Mouse (Mus musculus) left cerebral cortex, postnatal 10 days (tissue): ENCODE results near the gene Gpc5. TPM values are rescaled to one million over a fixed set of nuclear protein-coding genes. Genes with fewer than 3 reads are reported as not detected.

Source experiments
- DNase-seq, 2 experiments: peaks; one replicate each; pipeline ENCODE4 v3.0.0; 2021 to 2022; ENCODE audit warnings: low spot score in 2 of 2, mixed read lengths in 1 of 2; ENCODE audit errors: extremely low spot score in 1 of 2
- intact Hi-C: fragments of 180-260 bp; cut with DNase I; formaldehyde crosslinking; loops from one replicate; pipeline ENCODE4 v1.15.1; 2025
- total RNA-seq, 2 experiments: library from RNA; stranded (reverse); gene quantifications; 2 replicates each; pipeline ENCODE4 v1.2.3; 2021

Gene Gpc5
- total RNA-seq, 2 experiments from 2014 or later, result 37.9 to 45.4 TPM

DNA sequence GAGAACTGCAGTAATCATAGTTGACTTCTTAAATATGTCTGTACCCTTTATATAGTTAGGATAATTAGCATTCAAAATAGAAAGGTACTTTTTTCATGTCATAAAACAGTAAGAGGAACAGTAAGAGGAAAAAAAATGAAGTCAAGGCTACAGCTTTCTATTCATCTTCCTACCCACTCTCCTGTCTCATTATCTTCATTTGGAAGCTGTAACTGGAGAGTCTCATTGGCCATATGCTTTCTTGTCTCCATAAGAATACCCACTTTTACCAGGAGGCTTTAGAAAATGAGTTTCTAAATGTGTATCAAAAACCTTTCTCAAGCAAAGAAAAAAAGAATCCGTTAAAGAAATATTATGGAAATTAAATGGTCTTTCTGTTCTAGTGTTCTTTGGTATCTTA is 541.3 kb downstream of the Gpc5 start:
- intact Hi-C loops, result no loop called here

DNA sequence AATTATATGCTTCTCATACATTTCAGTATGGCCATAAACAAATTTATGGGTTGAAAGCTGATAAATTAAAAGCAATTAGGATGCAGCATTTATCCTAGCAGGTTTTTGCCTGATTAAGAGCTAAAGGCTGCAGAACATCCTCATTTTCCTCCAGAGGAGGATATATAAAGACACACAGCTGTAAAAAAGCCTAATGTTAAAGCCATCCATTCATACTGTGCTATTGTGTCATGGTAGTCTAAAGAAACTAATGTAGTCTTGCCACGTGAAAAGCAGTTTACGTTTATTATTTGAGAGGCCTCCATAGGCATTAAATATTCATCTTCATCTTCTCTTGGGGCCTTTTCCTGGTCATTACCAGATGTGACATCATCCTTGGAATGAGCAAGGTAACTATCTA is 587.9 kb downstream of the Gpc5 start:
- no peak for DNase-seq
- intact Hi-C loops, result no loop called here

More for the DNA sequence above, 541.3 kb downstream of the Gpc5 start:
- no peak for DNase-seq

DNA sequence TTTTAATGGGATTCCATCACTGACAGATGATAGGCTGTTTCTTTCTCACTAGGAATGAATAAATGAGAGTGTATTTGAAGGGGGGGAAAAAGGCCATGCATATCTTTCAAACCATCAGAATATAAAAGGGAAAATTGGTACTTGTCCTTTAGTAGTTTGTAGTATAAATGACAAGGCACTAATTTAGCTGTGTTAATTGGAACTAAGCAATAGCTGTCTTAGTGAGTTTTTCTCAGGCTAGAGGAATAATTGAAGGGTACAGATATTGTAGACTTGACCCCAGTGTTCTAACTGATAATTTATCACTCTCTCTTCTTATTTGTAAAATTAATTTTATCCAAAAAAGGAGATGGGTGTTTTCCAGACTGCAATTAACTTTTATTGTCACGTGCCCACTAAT is 654.0 kb downstream of the Gpc5 start:
- DNase-seq, result no peak
- intact Hi-C loops, result no loop called here

DNA sequence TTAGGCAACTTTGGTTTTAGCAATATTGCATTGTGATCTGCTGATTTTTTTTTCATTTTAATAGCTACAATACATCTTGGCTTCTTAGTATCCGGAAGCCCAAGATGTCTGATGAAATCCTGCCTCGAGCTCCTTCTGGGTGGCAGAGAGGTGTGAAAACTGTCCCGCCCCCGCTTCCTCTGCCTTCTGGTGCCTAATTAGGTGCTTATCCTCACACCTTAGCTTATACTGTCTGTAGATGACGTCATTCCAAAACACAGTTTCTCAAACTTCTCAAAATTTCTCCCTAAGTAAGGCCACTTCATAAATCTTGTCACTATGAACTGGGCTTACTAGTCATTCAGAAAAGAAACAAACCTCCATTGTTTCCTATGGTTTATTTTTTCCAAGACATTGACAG is 668.2 kb downstream of the Gpc5 start:
- intact Hi-C loops, result no loop called here
- peak; percentile 5 to 33 for DNase-seq

DNA sequence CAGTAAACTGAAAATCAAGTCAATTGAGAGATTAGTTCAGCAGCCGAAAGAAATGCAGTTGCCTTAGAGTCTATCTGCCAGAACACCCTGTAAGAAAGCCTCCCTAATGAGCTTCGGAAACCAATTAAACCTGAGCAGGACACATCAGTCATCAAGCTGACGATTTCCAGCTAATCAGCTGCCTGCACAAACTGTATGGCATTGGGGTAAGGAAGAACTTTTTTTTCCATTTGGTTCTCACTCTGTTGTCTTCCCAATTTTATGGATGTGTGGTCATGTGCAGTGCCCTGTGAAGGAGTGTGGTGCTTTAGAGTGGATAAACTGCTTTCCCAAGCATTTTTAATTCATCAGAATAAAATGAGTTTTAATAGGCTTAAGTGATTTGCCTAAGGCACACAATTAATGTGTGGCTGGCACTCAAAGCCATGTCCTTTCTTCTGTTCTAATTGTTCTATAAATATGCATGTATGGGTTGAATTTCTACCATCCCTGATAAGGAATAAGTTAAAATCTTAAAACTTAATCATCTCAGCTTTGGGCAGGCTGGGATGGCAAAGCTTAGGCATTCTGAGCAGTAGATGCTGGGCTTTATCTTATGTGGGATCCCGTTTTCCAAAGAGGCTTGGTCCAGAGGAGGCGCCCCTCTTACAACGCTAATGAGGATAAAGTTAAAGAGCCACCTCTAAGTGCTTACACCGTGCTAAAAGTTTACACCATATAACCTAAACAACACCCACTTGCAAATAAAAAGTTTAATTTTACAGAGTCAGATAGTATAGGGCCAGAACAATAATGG is 687.6 kb downstream of the Gpc5 start:
- no peak for DNase-seq
- intact Hi-C loops, result no loop called here

DNA sequence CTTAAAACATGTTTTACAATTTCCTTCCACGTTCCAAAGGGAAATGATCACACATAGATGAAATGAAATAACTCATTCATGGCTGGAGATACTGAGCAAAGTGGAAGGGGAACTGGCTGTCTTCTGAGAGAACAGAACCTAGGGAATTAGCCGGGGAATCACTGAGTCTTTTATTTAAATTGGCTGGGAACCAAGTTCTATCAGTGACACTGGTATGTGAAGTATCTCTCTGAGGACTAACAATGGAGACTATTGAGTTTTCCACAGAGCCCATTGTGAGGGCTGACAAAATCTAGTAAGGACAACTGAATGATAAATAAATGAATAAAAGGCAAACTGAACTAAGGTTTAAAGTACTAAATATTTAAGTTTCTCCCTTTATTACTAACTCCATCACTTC is 712.7 kb downstream of the Gpc5 start:
- no peak for DNase-seq

DNA sequence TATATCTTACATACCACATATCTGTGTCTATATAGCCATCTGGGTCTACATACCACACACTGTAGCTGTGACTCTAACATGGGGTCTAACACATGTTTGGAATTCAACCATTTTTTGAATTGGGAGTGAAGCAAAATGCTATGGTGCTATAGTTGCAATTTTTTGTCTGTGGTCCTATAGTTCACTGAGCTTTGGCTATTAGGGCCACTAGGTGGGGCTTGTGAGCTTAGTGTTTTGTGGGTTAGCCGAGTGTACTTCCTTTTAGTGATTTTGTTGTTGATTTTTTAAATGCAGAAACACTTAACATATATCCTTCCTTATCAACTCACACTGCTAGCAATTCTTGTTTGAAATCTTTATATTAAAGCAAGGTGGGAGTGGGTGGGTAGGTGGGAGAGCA is 727.0 kb downstream of the Gpc5 start:
- DNase-seq, result no peak
- intact Hi-C loops, result no loop called here

More for the DNA sequence above, 712.7 kb downstream of the Gpc5 start:
- intact Hi-C loops, result no loop called here

DNA sequence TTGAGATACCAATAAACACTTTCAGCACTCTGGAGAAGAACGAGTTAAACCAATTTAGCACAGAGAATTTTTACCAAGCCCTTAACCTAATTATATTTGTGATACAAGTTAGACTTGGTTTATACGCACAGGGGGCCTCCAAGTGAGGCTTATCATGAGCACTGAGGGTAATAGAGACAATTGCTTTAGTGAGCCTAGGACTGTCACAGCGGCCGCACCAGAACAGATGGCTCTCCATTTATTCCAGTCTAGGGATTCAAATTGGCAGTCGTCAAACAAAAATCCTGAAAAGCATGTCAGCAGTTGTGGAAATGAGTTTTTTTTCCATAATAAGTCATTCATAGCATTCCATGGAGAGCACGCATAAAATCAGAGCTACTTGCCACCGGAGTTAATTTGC is 729.6 kb downstream of the Gpc5 start:
- DNase-seq, result no peak
- intact Hi-C loops, result no loop called here

DNA sequence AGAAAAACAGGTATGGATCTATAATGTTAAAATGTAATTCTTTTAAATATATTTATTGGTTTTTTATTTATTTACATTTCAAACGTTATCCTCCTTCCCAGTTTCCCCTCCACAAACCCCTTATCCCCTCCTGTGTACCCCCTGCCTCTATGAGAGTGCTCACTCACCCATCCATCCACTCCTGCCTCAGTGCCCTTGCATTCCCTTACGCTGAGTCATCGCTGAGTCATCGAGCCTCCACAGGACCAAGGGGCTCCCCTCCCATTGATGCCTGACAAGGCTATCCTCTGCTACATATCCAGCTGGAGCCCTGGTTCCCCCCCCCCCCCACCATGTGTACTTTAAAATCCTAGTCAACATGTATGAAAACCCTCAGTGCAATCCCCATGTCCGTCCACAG is 738.5 kb downstream of the Gpc5 start:
- intact Hi-C loops, result loop anchor here (10.0 kb wide), 1 partner anchor 1094 kb away; the partner anchor contains the start of gene Gpc6
- DNase-seq, result no peak

DNA sequence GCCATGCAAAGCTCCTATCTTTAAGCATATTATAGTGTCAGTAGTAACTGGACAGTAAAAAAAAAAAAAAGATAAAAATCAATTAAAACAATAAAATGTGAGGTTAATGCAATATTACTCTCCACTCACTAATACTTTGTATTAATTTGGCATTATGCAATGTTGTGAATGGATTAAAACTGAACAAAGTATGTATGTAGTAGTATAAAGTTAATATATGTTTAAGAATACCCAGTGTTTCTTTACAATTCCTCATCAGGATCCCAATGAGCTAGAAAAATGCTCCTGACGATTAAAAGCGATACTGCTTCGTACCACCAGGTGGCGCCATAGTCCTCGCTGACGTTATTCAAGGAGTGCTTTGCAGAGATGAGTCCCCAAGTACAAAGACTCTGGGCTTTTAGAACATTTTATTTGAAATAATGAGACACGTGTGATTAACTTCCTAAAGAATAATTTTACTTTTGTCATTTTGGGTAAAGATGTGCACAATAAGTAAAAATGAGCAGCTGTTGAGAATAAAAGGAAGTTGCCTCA is 739.3 kb downstream of the Gpc5 start:
- intact Hi-C loops, result loop anchor here (10.0 kb wide), 1 partner anchor 1094 kb away; the partner anchor contains the start of gene Gpc6

DNA sequence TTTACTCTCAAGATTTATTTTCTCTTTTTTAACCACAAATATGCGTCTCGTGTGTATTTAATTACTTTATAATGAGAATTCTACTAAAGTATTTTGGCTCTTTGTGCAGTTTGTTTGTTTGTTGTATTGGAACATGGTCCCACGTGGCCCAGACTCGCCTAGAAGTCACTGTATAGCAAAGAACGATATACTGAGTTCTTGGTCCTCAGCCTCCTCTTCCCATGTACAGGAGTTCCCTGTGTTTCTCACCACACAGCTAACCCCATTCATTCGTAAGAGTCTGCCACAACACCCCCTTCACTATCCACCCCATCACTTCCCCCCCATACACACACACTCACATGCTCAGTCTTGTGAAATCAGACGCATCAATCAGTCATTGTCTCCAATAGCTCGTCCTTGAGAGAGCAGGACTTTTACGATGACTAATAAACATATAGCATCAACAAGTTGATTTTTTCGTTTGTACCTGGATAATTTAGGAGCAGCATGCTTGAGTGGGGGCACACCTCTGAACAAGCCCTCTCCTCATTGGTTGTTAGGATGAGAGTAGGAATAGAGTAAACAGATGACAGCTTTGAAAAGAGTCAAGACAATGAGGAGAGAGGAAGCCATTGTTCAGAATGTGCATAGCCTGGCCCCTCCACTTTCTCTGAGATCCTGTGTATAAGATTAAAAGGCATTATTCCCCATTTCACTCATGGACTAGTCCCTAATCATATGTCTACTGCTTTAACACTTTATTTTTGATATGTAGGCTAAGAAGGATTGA is 740.0 kb downstream of the Gpc5 start:
- DNase-seq, result no peak
- intact Hi-C loops, result loop anchor here (10.0 kb wide), 1 partner anchor 1093 kb away; the partner anchor contains the start of gene Gpc6

More for the DNA sequence above, 739.3 kb downstream of the Gpc5 start:
- DNase-seq, result peak; percentile 68 to 84

DNA sequence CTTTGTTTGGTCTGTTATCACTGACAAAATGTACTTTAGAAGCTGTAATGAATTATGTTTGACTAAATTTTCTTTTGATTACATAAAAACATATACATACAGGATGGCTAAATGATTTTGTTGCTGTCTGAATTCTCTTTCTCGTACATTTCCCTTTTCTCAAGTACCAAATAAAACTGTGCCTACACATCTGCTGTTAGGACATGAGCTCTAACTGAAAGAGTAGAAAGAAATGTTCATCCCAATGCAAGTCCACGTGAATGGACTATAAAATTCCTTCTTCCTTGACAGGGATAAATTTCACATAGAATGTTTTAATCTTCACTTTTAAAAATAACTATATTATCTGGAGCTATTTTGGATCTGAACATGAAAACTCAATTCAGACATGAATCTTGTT is 751.8 kb downstream of the Gpc5 start:
- intact Hi-C loops, result no loop called here
- no peak for DNase-seq

DNA sequence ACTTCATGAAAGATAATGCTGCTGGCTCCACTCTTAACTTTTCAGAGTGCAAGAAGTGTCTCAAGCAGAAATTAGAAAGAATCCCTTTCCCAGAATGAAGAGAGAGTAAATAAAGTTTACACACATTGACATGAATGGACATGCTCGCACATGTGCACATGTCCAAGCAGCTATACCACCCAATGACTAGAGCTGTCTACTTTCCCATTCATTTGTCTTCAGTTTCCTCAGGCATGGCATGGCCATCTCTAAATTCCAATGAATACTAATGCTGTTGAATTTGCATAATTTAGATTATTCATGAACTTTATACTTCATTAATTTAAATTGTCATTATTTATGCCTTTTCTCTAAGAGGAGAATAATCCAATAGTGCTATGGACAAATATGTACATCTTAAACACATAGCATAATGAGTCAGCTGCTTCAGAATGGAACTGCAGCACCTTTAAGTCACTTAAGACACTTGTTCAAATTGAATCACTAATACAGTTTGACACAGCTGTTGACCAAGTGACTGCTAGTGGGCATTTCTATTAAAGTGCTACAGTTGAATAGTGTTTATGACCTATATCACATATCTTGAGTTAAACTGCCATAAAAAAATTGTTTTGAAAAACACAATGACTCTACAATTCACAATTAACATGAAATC is 752.9 kb downstream of the Gpc5 start:
- DNase-seq, result no peak
- intact Hi-C loops, result no loop called here

DNA sequence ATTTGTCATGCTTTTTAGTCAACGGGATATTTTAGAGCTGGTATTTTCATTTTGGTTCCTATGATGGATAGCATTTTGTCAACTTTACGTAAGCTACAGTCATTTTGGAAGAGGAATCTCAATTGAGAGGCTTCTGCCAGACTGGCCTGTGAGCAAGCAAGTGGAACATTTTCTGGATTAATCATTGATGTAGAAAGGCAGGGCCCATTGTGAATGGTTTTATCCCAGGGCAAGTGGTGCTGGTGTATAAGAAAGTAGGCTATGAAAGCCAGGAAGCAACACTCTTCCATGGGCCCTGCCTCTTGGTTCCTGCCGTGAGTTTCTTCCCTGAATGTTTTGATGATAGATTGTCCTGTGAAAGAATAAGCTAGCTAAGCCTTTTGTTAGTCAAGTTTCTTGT is 777.1 kb downstream of the Gpc5 start:
- intact Hi-C loops, result no loop called here
- DNase-seq, result no peak

DNA sequence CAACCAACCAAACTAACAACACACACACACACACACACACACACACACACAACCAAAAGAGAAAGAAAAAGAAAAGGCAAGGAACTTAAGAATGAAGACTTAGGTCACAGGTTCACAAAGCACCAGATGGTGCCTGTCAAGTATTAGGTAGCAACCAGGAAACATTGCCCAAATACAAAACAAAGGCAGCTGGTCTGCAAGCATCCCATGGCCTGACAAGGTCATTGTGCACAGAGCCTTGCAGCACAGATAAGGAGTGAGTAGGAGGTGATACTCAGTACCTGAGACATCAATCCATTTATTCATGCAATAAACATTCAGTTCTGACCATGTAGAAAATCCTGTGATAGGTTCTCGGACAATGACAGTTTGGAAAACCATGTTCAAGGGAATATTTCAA is 884.0 kb downstream of the Gpc5 start:
- intact Hi-C loops, result no loop called here
- DNase-seq, result no peak

DNA sequence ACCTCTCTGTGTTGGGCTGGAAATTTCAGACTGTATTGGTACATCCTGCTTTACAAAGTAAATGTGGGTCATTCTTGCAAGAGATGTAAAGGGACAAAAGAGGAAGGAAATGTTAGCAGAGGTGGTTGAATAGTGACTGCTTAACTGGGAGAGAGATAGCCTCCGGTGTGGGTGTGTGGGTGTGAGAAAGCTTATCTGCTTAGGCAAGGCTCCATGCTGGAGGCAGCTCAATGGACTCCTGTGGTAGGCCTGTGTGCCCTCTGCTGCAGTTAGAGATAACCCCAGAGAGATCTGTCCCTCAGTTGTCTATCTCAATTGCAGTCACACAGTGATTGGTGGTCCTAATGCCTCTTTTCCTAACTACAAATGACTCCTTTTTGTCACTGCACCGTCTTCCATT is 887.2 kb downstream of the Gpc5 start:
- no peak for DNase-seq
- intact Hi-C loops, result no loop called here

DNA sequence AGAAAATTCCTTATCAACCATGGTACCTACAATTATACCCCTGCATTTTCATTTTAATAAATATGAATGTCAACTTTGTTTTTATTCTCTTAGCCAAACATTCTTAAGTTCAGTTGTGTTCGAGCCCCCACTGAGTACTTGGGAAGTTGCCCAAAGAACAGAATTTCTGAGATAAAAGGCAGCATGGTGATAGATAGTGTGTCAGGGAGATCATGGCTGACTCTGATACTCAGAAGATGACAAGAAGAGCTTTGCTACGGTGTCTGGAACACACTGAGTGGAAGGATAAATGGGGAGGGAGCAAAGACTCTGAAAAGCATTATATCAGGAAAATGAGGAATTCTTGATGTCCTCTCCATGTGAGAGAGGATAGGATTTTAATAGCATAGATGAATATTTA is 898.7 kb downstream of the Gpc5 start:
- no peak for DNase-seq
- intact Hi-C loops, result no loop called here

DNA sequence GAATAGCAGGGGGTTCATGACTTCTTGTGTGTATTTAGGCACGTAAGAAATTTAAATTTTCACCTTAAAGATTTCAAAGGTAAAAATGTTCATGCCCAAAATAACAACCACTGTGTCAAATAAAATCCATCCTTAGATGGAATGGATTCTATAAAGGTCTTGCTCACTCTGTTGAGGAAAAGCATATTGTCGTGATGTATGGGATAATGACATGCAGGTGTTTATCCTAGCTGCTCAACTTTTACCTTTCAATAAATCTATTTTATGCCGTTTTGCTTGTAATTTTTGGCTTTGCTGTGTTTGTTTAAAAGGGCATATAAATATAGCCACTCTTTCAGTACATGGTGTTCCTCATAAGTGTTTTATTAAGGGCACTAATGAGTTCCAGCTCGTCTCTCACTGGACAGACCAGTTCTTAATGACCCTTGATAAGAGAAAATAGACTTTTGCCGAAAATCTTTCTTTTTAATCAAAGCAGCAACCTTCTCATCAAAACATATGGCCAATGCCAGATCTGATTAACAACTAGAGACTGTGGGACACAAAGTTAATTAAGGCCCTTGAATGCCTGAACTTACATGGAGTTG is 901.6 kb downstream of the Gpc5 start:
- no peak for DNase-seq
- intact Hi-C loops, result no loop called here

DNA sequence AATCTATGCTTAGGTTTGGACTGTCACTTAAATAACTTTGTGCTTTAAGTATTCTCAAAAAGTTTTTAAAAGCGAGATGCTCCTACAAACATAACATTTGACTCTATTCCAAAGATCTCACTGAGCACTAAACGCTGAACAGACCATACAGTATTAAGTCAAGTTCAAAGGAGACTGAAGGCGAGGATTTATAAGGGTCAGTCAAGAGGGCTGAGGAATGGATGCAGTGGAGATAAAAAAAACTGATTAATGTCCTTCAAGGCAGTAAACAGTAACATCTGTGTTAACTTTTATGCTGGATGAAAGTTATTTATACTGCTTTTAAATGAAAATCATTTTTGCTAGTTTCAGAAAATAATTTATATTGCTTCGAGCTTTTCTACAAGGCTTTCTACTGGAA is 906.9 kb downstream of the Gpc5 start:
- intact Hi-C loops, result no loop called here
- DNase-seq, result no peak
